Mouse (Mus musculus) lung, postnatal 36 days (tissue): Measurements from ENCODE around the gene AU040320.

Experiments used
- DNase-seq: peaks from one replicate; pipeline ENCODE4 v3.0.0; 2022; ENCODE audit warnings: mixed read lengths

AU040320 gene

DNA sequence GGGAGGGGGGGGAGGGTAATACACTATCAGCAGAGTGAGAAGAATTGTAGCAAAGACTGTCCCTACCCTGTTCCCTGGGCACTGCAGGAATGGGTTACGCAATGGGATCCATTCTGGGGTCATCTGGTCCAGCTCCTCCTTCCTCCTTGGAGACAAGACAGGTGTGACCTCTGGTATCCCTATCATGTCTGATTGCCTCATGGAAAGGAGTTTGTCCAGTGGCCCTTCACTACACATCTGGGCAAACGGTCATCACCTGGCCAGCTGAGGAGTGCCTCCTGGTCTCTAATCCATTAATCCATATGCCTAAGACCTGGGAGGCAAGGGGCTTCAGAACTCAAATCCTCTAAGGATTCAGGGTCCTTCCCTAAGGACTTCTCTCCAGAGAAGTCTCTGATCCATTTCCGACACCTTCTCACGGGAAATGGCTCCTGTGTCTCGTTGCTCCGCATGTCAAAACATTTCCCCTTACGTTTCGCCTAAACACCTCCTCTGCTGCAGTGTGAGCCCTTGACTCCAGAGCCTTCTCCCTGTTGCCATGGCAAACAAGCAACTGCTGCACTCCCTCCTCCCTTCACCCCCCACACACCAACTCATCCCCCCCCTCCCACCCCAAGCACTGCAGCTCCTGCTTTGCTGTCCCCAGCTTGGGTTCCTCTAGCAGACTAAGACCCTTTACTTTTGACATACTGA is 2.3 kb upstream of the AU040320 start:
- no peak for DNase-seq

DNA sequence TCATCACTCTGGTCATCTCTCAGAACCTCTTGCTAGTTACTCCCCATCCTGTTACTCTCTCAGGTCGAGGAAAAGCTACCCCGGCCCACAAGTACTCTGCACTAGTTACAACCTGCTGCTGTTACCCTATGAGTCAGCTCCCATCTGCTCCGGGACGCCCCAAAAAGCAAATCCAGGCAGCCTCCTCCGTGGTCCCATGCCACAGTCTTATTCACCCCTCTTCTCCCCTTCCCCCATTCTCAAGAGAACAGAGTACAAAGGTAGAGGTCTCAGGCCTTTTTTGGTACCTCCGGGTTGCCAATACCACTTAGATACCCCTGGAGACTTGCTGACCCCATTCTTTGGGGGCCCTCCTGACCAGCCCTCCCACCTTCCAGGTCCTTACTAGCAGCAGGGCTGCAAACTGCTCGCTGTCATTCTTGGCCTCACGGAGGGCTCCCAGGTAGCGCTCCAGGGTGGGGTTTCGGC is 1.8 kb upstream of the AU040320 start:
- DNase-seq = no peak

DNA sequence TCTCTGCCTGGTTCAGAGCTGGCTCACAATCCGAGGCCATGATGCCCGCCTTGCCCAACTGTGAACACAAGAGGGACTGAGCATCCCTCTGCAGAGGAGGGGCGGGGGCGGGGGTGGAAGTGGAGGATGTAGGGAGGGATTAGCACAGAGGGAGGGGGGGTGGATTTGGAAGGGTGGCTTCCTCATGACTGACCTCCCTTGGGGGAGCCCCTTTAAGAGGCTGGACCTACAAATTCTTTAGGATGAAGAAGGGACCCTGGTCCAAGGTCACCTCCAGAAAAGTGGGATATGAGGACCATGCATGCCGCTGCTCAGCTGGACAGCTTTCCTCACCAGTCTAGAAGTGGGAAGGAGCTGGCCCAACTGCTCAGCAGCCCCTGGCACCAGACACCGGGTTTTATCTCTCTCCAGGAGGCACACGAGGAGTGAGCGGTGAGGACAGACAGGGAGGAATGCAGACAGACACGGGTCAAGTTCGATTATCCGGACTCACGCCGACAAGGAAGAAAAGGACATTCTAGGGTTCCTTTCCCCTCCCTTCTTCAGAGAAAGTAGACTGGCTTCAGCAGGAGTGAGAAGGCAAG is 1.2 kb upstream of the AU040320 start:
- no peak for DNase-seq

DNA sequence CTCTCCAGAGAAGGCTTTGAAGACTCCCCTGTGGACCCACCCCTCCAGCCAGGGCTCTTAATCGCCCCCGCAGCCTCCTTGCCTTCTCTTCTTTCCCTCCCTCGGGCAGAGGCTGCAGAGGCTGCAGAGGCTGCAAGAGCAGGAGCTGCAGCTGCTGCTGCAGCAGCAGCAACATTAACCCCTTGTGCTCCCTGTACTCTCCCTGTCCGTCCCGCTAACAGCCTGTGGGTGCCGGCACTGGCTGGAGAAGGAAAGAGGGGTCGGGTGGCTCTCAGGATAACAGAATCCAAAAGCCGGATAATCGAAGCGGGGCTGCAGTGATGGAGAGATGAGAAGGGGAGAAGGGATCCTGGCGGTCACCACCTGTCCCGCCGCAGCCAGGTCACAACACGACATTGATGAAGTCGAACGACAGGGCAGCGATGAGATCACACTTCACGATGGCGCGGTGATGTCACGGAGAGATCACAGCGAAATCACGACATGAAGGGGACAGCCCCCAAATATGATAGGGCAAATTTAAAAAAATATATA is 669 bp upstream of the AU040320 start:
- DNase-seq = no peak

DNA sequence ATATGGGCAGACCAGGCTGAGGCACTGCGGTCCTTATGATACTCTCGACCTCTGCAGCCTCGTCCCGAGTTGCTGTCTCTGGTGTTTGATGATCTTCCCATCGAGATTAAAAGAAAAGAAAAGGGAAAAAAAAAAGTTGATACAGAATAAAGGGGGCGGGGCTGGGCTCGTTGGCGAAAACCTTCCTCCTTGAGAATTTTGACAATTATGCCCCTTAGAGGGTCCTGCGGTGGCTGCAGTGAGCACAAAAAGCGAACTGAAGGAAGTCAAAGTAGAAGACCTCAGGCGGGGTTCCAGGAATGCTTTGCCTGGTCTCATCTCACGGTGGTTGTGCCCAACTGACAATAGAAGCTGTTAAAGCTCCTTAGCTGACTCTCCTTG is 877 bp downstream of the AU040320 start:
- DNase-seq = no peak

DNA sequence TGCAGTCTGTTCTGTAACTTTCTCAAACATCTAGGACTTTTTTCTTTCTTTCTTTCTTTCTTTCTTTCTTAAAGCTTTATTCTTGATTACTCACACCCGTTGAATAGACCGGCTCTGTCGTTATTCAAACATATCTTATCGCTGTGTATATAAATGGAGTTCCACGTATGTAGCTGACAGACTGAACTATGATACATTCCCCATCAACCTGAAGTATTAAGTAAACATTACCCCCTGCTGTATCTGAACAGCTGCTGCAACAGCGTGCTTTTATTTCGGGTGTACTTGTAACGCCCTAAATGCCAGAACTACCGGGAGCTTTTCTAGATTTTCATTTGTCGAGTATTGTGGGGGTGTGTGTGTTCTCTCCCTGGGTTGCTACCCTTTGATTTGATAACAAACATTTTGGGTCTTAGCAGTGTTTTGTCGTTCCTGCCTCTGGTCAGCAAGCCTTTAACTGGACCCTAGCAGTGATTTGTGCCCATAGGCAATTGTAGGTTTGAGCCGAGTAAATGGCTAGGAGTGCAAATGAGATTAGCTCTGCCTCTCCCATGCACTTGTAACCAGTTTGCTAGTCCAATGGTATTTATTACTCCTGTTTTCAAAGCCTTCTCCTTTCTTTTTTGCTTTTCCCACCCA is 1.5 kb downstream of the AU040320 start:
- no peak for DNase-seq

DNA sequence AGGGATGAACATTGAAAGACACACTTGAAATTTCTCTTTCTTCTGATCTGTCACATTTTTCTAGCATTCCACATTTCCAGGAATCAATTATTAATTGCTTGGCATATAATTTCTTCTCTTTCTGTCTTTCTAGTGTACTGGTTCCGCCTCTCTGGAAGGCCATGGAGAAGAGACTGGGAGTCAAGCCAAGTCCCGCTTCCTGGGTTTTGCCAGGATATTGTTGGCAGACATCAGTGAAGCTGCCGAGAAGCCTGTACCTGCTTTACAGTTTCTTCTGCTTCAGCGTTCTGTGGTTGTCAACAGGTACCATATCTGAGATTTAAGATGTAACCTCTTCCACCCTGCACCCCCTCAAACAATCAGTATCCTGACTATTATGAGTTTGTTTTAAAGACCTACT is 3.4 kb downstream of the AU040320 start:
- DNase-seq = peak; percentile 60

DNA sequence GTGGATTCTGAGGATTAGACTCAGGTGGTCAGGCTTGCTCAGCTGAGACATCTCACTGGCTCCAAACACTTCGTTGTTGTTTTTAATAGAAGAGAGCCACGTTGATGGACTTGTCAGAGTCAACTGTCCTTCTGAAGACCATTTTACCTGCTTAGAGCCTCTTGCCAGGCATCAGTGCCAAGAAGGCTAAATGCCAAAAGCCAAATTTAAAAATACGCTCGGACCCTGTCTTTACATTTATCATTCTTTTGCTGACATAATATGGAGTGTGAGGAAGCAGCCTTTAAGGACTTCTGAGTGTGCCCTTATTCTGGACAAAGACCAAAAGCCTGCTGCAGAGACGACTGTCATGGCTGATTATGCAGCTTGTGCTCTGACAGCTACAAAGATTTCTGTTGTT is 5.0 kb downstream of the AU040320 start:
- DNase-seq = no peak

DNA sequence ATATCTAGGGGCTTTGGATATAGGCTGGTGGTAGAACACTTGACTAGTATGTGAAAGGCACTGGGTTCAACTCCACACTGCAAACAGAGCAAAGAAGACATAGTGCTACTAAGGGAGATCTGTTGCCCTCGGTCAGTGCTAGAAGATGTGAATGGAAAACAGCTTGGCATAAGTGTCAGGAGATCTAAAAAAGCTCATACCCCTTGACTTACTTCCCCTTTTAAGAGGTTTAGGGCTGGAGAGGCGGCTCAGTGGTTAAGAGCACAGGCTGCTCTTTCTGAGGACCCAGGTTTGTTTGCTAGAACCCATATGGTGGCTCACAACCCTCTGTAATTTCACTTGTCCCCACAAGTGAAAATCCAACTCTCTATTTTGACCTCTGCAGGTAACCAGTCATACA is 6.1 kb downstream of the AU040320 start:
- no peak for DNase-seq

DNA sequence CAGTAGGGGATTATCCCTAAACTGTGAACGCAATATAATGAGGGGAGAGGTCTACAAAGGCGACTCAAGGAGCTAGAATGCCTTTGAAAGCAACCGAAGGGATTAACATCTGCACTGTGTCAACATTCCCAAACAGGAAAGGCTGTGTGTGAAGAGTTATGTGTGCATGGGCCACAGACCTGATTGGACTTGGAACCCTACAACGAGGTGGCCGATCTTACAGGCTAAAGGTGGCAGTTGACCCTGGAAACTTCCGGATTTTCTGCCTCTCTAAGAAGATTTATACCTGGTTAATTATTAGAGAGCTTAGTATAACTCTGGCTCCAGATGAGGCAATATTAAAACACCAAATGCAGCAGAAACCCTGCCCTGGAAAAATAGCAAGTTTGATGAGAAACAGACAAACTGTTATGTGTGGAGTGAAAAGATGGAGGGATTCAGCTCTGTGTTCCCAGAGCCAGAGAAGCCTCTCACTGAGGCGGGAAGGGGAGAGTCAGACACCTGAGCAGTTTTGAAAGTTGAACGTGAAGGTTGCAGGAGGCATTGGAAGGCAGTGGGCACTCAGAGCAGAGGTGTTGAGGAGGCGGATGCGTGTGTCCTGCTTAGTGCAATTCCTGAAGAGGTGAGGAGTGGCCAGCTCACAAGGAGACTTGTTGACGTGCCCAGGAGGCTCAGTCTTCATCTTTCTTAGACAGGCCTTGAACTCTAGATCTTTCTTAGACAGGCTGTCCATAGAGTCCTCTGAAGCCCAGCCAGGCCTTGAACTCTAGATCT is 9.4 kb downstream of the AU040320 start:
- DNase-seq = no peak

DNA sequence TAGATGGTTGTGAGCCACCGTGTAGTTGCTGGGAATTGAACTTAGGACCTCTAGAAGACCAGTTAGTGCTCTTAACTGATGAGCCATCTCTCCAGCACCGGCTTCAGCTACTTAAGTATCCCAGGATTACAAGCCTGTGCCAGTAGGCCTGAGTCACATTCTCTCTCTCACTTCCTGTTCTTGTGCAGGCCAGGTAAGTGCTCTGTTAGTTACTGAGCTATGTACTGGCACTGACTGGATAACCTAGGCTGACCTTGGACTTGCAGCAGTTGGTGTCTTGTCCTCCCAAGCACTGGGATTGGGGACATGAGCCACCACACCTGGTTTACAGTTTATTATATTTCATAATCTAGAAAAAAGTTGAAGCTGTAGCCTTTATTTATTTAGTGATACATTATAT is 10.1 kb downstream of the AU040320 start:
- no peak for DNase-seq

DNA sequence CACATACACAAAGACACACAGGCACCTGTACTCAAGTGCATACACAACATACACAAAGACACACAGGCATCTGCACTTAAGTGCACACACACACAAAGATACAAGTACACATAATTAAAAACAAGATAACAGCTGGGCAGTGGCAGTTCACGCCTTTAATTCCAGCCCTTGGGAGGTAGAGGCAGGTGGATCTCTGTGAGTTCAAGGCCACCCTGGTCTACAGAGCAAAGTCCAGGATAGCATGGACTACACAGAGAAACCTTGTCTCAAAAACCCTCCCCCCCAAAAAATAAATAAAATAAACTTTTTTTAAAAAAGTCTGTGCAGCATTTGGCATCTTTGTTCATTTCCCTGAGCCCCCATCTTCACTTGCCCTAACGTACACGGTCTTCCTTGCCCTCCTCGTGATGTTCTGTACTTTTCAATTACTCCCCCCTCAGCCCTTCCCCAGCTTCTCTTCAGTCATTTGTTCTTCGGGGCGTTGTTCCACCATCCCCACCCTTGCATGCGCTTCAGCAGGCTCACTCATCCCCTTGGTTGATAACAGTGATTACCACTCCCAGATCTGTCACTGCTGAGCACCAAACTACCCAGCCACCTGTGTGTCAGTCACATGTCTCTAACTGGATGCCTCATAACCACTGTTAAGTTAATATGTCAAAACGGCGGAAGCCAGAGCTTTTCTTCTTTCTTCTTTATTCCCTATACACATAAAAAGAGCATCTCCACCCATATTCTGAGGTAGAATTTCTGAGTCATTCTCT is 16.6 kb downstream of the AU040320 start:
- no peak for DNase-seq

DNA sequence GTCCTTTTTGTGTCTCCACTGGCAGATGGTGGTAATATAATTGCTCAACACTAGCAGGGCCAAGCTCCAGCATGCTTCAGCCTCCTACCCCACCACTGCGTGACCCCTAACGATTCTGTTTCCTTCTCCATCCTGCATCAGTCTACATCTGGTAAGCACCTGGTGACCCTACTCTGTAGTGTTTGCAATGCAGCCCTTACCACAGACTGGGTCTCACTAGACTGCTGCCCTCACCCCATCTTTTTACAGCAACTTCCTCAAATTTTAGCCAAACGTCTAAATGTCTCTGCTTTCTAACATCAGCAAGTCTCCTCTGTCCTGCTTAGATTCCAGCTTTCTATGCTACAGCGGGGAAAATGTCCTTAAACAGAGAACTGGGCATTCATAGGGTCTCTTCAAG is 17.5 kb downstream of the AU040320 start:
- DNase-seq = no peak

DNA sequence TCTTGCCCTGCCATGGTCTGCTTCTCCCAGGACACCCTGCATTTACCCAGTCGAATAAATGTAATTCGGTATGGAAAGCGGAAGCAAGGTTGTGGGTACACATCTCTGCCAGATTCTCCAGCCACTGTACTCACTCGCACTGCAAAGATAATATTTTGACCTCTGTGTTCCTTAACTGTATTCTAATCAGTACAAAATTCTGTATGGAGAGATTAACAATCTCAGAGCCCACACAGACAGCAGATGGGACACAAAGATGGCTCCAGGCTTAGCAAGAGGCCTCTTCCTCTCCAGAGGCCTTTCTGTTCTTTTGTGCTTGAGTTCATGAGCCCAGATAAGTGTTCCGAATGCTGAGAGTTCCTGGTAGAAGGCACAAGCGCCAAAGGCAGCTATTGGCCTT is 20.5 kb downstream of the AU040320 start:
- no peak for DNase-seq

DNA sequence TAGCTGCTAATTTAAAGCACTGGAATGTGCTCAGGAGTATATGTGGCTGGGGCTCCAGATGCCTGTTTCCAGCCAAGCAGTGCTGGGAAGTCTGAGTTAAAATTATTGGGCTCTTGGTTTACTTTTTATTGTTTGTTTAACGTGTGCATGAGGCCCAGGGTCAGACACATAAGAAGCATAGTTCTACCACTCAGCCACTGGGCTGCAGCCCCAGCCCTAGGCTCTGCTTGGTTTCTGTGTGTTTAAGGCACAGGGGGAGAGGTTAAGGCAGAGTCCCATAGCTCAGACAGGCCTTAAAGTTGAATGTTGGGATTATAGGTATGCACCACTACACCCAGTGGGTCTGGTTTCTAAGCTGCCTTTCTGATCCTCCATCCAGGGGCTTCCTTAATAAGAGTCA is 21.8 kb downstream of the AU040320 start:
- no peak for DNase-seq

DNA sequence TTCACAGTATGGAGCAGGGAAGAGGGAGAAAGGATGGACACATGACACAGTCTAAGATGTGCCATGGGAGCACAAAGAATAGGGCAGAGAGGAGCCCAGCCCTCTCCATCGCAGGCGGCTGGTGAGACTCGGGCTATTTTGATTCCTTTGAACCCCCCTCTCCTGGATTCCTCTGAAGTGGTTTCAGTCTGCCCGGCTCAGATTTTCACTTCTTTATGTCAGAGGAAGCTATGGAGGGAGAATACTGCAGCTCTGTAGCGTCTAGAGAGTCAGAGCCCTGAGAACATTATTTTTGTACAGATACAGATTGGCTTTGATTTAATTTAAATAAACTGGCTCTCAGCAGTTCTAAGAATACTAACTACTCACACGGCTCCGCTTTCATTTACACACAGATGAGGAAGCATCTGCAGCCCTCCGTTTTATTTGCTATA is 25.8 kb downstream of the AU040320 start:
- no peak for DNase-seq

DNA sequence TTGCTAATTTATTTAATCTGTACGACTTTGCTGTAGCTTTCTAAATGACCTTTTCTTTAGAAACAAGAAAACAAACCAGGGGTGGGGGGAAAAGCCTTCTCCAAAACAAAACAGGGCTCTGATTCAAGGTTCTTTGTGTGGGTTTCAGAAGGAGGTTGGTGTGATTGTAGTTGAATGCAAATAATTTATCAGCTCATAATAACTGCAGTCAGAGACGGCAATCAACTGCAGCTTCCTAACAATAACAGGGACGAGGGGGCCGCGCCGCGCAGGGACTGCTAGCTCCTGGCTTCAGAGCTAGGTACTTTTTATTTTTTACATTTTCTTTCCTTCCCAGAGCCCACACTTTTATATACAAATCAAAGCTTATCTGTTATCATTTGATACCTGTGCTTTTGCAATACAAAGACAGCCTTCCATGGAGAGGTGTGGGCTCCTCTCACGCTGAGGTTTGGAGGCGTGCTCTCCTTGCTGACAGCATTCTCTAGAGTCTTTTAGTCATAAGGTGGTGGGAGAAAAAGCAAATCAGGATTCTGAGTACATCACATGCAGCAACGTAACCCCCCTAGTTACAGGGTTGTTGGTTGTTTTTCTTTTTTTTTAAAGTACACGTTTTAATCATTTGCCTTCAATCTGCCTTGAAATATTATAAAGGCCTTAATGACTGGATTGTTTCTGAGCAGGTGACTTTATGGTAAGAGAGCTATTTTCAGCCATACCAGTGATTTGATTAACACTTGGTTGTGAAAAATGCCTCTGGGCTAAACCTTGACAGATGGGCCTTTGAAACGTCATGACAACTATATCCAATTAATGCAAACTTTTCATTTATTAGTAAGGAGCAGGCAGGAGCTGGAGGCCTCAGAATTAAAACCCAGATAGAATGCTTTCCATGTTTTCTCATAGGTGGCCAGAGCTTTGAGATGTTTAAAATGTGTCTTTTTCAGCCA is 26.8 kb downstream of the AU040320 start:
- no peak for DNase-seq

DNA sequence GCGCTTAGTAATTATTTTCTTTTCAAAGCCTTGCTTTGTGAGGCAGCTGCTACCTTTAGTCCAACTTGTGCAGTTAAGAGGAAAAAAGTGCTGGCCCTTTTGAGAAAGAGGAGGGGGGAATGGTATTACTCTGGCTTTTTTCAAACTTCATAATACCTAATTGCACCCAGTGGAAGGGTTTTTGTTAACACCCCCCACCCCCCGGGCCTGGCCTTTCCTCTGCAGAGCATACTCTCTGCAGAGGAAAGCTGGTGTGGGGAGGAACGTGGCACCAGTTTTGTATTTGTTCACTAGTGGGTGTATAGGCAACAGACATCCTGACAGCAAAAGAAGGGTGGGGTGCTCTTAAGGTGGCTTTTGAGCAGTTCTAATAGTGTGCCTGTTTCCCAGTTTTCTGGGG is 28.5 kb downstream of the AU040320 start:
- DNase-seq = no peak

DNA sequence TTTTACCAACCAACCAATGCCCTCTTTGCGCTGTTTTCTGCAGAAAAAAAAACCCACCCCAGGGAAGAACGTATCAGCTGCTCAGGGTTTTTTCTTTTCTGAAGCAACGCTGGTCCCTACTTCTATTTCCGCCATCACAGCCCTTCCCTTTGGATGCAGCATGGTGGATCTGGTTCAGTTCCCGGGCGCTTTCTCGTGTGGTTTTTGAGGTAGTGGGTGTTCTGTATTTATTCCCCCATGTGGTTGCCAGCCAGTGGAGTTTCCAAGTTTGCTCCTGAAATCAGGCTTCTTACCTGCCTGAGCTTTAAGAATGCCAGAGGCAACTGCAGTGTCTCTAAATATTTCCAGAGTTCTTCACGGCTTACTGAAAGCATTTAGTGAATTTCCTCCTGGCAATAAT is 29.2 kb downstream of the AU040320 start:
- no peak for DNase-seq

DNA sequence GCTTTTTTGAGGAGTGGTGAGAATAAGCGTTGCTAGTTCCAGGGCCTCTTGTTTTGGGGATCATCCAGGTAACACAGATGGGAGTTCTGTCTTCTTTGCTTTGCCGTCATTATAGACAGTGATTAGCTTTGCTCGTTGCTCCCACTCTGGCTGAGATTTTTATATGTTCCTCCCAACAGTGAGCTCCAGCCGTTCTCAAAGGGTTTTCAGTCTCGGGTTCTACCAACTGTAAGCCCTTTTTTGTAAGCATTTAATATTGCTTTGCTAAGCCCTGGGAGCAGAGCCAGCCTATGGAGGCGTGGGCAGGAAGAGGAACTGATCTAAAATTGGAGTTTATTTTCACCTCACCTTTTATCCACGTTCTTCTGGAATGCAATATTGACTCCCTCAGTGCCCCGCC is 29.7 kb downstream of the AU040320 start:
- DNase-seq = no peak

DNA sequence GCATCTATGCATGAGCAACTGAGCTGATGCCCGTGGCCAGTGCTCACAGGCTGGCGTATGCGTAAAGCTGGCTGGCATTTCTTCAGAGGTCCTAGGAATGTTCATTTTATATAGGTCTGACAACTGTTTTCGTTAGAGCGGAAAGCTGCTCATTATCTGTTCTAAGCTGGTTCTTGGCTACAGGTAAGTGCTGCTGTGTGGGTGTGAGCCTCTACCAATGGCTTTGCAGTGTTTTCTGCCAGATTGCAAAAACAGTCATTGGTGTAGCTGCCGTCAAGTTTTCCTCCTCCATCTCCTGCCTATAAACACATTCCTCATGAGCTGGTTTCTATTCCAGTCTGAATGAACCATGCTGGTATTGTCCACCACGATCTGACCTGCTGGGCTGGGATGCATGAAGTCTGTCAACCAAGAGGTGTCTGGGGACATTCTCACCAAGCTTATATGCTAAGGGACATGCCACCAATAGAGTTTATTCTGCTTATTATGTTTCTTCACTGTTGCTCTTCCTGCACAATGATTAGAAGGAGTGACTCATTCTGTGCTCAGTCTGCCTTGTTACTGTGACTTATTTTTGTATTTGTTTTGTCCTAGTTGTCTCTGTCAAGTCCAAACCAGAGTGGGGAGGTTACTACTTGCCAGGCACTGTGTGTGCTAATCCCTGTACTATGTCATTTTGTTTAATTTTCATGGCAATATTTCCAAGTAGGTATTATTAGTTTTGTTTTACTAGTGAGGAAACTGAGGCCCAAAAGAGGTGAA is 39.2 kb downstream of the AU040320 start:
- DNase-seq = no peak
